Mouse (Mus musculus) mesoderm, embryonic 11.5 days (tissue): ENCODE data around the gene Vwa8.
A peak's percentile ranks its signal among the peaks of the same experiment; 100 is the strongest.
"Not testable (repeated sequence)": the region's sequence is repeated elsewhere in the genome, so short reads cannot be mapped to it uniquely, and the experiment has no call there.

Experiments used
- DNase-seq: peaks from one replicate; pipeline ENCODE4 v3.0.0-alpha.2; 2012; ENCODE audit warnings: low read depth, low spot score

The Vwa8 gene

GRCm38 (mm10) chr14:78881563-78881962 is 32.7 kb downstream of the Vwa8 start:
- DNase-seq = no peak

- DNase-seq = no peak
Observed at GRCm38 (mm10) chr14:78885915-78886534, 37.2 kb downstream of the Vwa8 start.

- no peak for DNase-seq
Observed at GRCm38 (mm10) chr14:78886566-78887234, 37.8 kb downstream of the Vwa8 start.

- not testable (repeated sequence) for DNase-seq
Observed at GRCm38 (mm10) chr14:78887494-78887893, 38.6 kb downstream of the Vwa8 start.

- DNase-seq = no peak
Observed at GRCm38 (mm10) chr14:78895496-78895895, 46.6 kb downstream of the Vwa8 start.

GRCm38 (mm10) chr14:78896252-78896651 is 47.4 kb downstream of the Vwa8 start:
- DNase-seq = no peak

GRCm38 (mm10) chr14:78900770-78901169 is 51.9 kb downstream of the Vwa8 start:
- peak; percentile 27 for DNase-seq

- DNase-seq = no peak
Observed at GRCm38 (mm10) chr14:78908205-78908863, 59.5 kb downstream of the Vwa8 start.

- DNase-seq = no peak
Observed at GRCm38 (mm10) chr14:78912076-78912475, 63.2 kb downstream of the Vwa8 start.

GRCm38 (mm10) chr14:78914180-78914579 is 65.3 kb downstream of the Vwa8 start:
- DNase-seq = no peak

GRCm38 (mm10) chr14:78916691-78917090 is 67.8 kb downstream of the Vwa8 start:
- no peak for DNase-seq

- DNase-seq = peak; percentile 2
Observed at GRCm38 (mm10) chr14:78921219-78921618, 72.4 kb downstream of the Vwa8 start.

GRCm38 (mm10) chr14:78923631-78924030 is 74.8 kb downstream of the Vwa8 start:
- DNase-seq = no peak

- no peak for DNase-seq
Observed at GRCm38 (mm10) chr14:78924755-78925537, 76.1 kb downstream of the Vwa8 start.

- DNase-seq = no peak
Observed at GRCm38 (mm10) chr14:78932094-78932493, 83.2 kb downstream of the Vwa8 start.

GRCm38 (mm10) chr14:78933399-78933798 is 84.5 kb downstream of the Vwa8 start:
- peak; percentile 4 for DNase-seq

GRCm38 (mm10) chr14:78934596-78934995 is 85.7 kb downstream of the Vwa8 start:
- DNase-seq = no peak

- DNase-seq = peak; percentile 57
Observed at GRCm38 (mm10) chr14:78935796-78936195, 86.9 kb downstream of the Vwa8 start.

- DNase-seq = no peak
Observed at GRCm38 (mm10) chr14:78941741-78942475, 93.1 kb downstream of the Vwa8 start.

- no peak for DNase-seq
Observed at GRCm38 (mm10) chr14:78955745-78956144, 106.9 kb downstream of the Vwa8 start.

- DNase-seq = no peak
Observed at GRCm38 (mm10) chr14:78970621-78971020, 121.8 kb downstream of the Vwa8 start.
